Mouse (Mus musculus): ENCODE data around the gene Cers2. TPM values are rescaled to one million over a fixed set of nuclear protein-coding genes. Genes with fewer than 3 reads are reported as not detected.

Cers2 gene
- polyA plus RNA-seq, 1 experiment from 2014 or later = 109 TPM

DNA sequence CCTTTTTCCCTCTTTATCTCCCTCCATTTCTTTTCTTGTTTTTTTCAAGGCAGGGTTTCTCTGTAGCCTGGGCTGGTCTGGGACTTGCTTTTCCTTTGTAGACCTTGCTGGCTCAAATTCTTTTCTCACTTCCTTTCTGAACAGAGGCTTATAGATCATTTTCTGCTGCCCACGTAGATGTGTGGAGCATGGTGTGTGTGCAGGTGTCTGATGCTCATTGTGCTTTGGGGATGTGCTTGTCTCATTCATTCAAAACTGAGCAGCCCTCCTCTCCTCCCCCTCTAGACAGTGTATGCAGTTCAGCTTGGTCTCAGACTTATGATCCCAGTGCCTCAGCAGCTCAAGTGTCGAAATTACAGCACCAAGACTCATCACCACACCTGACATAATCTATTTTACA is 4.5 kb downstream of the Cers2 start:
- H3K9ac ChIP-seq (ENCODE audit: low read depth, low read length) = no peak overlapping the region
- WGBS = 37% methylated on average over 2 of the region's 2 CpGs
- TF ChIP-seq CTCF (IDR thresholded peaks at IDR 0.05; ENCODE audit: low read depth) = no peak
- no peak overlapping the region for H3K4me3 ChIP-seq (ENCODE audit: low read depth, low read length)
- peak overlapping the region; percentile 17; the same call in 1 of the 2 replicates for H3K4me2 ChIP-seq (replicated peaks; ENCODE audit: low read depth)
- no peaks in the 10 kb centered on the region for H3K9me3 ChIP-seq (ENCODE audit: control insufficient read depth)
- no peaks in the 10 kb centered on the region for H3K27me3 ChIP-seq (replicated peaks; ENCODE audit: control insufficient read depth, insufficient read depth, low read length)
- peaks cover 15% of the 10 kb centered on the region; the same call in 1 of the 2 replicates for H3K4me1 ChIP-seq (replicated peaks; ENCODE audit: control insufficient read depth, insufficient read depth, low read length)
- no peak for ATAC-seq
- peaks cover 45% of the 10 kb centered on the region for H3K36me3 ChIP-seq (ENCODE audit: control insufficient read depth, insufficient read depth)
- peak overlapping the region; percentile 62; the same call in 1 of the 2 replicates for H3K27ac ChIP-seq (ENCODE audit: low read depth, low read length)

DNA sequence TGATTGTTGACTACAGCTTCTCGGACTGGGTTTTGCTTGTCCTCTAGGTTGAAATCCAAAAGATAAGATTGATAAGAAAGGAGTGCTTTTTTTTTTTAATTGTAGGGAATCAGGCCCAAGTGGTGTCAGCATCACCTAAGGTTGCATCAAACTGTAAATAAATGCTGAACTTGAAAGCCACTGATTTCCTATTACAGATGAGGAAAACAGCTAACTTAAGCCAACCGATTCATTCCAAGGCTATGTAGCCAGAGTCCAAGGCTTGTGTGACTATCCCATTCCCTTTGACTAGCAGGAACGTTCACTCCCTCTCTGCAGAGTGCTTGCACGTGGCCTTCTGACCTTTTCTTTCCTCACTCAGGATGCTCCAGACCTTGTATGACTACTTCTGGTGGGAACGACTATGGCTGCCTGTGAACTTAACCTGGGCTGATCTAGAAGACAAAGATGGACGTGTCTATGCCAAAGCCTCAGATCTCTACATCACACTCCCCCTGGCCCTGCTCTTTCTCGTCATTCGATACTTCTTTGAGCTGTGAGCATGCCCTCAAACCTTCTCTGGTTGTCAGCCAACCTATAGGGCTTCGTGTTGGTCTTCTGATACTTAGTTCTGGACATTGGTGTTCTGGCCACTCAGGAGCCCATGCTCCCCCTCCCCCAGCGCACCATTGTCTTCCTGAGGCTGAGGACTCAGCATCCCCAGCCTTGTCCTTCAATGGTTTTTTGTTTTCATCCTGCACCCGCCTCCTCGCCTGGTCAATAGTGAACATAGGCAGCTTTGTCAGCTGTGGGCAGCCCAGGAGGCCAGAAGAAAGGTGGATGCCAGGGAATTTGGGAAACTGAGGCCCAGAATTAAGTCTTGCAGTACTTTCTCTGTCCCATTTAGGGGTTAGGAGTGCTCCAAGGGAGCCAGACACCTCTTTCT is 5.4 kb downstream of the Cers2 start:
- Histone ChIP-seq H3K27ac (ENCODE audit: low read depth, low read length) (no peak overlapping the region), H3K4me2 (replicated peaks; ENCODE audit: low read depth) (no peak overlapping the region), H3K9ac (ENCODE audit: low read depth, low read length) (no peak overlapping the region), H3K4me3 (ENCODE audit: low read depth, low read length) (no peak overlapping the region), H3K36me3 (ENCODE audit: control insufficient read depth, insufficient read depth) (peaks cover 53% of the 10 kb centered on the region), H3K9me3 (ENCODE audit: control insufficient read depth) (no peaks in the 10 kb centered on the region), H3K4me1 (replicated peaks; ENCODE audit: control insufficient read depth, insufficient read depth, low read length) (peaks cover 15% of the 10 kb centered on the region; the same call in 1 of the 2 replicates), H3K27me3 (replicated peaks; ENCODE audit: control insufficient read depth, insufficient read depth, low read length) (no peaks in the 10 kb centered on the region)
- 72% methylated on average over 12 of the region's 12 CpGs for WGBS
- TF ChIP-seq CTCF (IDR thresholded peaks at IDR 0.05; ENCODE audit: low read depth) = no peak
- no peak for ATAC-seq

DNA sequence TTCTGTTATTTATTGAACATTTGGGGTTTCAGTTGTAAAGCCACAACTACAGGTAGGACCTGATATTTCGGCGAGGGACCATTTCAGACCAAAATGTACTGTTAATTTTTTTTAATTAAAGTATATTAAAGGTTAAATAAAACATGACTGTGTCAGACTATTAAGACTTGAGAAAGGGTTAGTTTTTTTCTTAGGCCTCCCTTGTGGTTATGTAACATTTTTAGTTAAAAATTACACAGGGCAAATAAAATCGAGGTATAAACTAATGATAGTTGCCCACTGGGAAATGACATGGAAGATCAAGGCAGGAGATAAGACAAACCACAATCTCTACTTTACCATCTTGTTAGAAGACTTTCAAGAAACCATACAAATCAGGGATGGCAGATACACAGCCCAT is 8.8 kb downstream of the Cers2 start:
- Histone ChIP-seq H3K4me3 (ENCODE audit: low read depth, low read length) (no peak overlapping the region), H3K4me2 (replicated peaks; ENCODE audit: low read depth) (no peak overlapping the region), H3K27me3 (replicated peaks; ENCODE audit: control insufficient read depth, insufficient read depth, low read length) (no peaks in the 10 kb centered on the region), H3K4me1 (replicated peaks; ENCODE audit: control insufficient read depth, insufficient read depth, low read length) (0 out of 2 replicates have a peak, but pooled peaks cover 6% of the 10 kb centered on the region), H3K9me3 (ENCODE audit: control insufficient read depth) (no peaks in the 10 kb centered on the region), H3K9ac (ENCODE audit: low read depth, low read length) (no peak overlapping the region), H3K27ac (ENCODE audit: low read depth, low read length) (no peak overlapping the region), H3K36me3 (ENCODE audit: control insufficient read depth, insufficient read depth) (peaks cover 79% of the 10 kb centered on the region)
- WGBS = 75% methylated on average over 3 of the region's 3 CpGs
- no peak for ATAC-seq
- TF ChIP-seq CTCF (IDR thresholded peaks at IDR 0.05; ENCODE audit: low read depth) = no peak

DNA sequence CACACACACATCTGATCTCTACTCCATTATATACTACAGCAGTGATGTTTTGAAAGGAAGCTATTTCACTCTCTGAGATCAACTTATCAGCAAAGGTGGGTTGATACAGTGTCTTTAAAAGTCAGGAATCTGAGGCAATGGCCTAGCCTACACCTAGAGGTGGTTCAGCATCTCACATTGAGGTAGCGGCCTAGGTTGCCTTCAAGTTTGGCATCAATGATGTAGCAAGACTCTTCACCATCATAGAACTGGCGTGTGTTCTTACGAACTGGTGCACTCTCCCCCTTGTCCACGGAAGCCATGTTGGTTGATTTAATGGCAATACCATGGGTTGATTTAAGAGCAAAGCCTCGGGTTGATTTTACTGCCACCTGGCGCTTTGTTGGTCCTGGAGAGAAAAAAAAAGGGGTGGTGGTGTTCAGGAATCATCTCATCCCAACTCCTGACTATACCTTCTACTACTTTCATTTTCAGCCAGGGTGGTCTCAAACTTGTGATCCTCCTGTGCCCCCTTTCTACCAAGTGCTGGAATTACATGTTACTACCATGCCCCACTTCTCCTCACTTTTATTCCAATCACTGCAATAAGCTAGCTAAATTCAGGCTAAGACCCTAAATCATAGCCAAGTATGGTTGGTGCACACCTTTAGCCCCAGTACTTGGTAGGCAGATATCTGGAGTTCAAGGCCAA is 10.0 kb downstream of the Cers2 start:
- TF ChIP-seq CTCF (IDR thresholded peaks at IDR 0.05; ENCODE audit: low read depth) = peak; percentile 54

DNA sequence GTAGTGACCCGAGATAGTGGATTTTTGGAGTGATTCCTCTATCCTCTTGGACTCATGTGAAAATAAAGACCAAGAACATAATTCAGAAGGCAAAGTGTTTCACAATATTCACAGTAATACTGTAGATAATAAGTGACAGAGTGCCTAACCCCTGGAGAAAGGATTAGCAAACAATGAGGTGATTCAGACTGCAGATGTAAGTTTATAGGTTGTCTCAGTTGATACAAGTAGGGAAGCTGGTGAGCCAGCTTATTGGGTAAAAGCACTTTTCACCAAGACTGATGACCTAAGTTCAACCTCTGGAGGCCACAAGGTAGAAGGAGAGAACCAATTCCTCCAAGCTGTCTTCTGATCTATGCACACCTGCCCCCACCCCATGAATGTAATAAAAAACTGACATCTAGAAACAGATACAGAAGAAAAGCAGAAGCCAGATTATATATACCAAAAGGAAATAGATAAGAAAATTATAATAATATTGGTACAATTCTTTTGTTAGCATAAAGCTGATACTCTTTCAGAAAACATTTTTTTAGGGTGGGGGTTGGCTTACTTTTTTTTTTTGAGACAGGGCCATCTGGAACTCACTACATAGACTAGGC is 14.3 kb downstream of the Cers2 start:
- no peak overlapping the region for H3K4me2 ChIP-seq (replicated peaks; ENCODE audit: low read depth)
- H3K9me3 ChIP-seq (ENCODE audit: control insufficient read depth) = no peaks in the 10 kb centered on the region
- peak; percentile 92 for ATAC-seq
- no peak overlapping the region for H3K4me3 ChIP-seq (ENCODE audit: low read depth, low read length)
- peaks cover 53% of the 10 kb centered on the region for H3K36me3 ChIP-seq (ENCODE audit: control insufficient read depth, insufficient read depth)
- no peaks in the 10 kb centered on the region for H3K27me3 ChIP-seq (replicated peaks; ENCODE audit: control insufficient read depth, insufficient read depth, low read length)
- WGBS = 43% methylated on average over 1 of the region's 1 CpGs
- no peak for TF ChIP-seq CTCF (IDR thresholded peaks at IDR 0.05; ENCODE audit: low read depth)
- H3K9ac ChIP-seq (ENCODE audit: low read depth, low read length) = no peak overlapping the region
- no peaks in the 10 kb centered on the region for H3K4me1 ChIP-seq (replicated peaks; ENCODE audit: control insufficient read depth, insufficient read depth, low read length)
- no peak overlapping the region for H3K27ac ChIP-seq (ENCODE audit: low read depth, low read length)

More for the DNA sequence above, 10.0 kb downstream of the Cers2 start:
- ATAC-seq = no peak
- Histone ChIP-seq H3K4me2 (replicated peaks; ENCODE audit: low read depth) (no peak overlapping the region), H3K27ac (ENCODE audit: low read depth, low read length) (0 out of 2 replicates have a peak overlapping the region, but pooled peaks have one; percentile 28), H3K9ac (ENCODE audit: low read depth, low read length) (no peak overlapping the region), H3K9me3 (ENCODE audit: control insufficient read depth) (no peaks in the 10 kb centered on the region), H3K27me3 (replicated peaks; ENCODE audit: control insufficient read depth, insufficient read depth, low read length) (no peaks in the 10 kb centered on the region), H3K4me3 (ENCODE audit: low read depth, low read length) (no peak overlapping the region), H3K36me3 (ENCODE audit: control insufficient read depth, insufficient read depth) (peaks cover 78% of the 10 kb centered on the region), H3K4me1 (replicated peaks; ENCODE audit: control insufficient read depth, insufficient read depth, low read length) (0 out of 2 replicates have a peak, but pooled peaks cover 2% of the 10 kb centered on the region)
- 93% methylated on average over 6 of the region's 6 CpGs for WGBS

DNA sequence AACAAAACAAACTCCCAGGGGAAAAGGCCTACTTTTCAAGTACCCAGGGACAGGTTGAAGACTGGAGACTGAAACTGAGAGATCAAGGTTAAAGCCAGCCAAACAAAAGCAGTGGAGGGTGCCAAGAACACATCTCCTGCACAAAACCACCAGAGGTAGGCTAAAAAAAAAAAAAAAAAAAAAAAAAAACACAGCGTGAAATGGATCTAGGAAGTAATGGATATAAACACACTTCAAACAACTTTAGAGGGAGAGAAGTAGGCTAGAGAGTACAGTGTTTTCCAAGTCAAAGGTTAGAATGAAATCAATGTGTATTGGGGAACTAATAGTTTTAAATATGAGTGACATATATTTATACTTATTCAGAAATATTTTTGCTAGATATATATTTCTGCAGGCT is 16.9 kb downstream of the Cers2 start:
- H3K4me3 ChIP-seq (ENCODE audit: low read depth, low read length) = no peak overlapping the region
- no peaks in the 10 kb centered on the region for H3K9me3 ChIP-seq (ENCODE audit: control insufficient read depth)
- no peak for TF ChIP-seq CTCF (IDR thresholded peaks at IDR 0.05; ENCODE audit: low read depth)
- no peaks in the 10 kb centered on the region for H3K27me3 ChIP-seq (replicated peaks; ENCODE audit: control insufficient read depth, insufficient read depth, low read length)
- H3K4me2 ChIP-seq (replicated peaks; ENCODE audit: low read depth) = no peak overlapping the region
- H3K4me1 ChIP-seq (replicated peaks; ENCODE audit: control insufficient read depth, insufficient read depth, low read length) = no peaks in the 10 kb centered on the region
- H3K9ac ChIP-seq (ENCODE audit: low read depth, low read length) = no peak overlapping the region
- H3K36me3 ChIP-seq (ENCODE audit: control insufficient read depth, insufficient read depth) = peaks cover 42% of the 10 kb centered on the region
- ATAC-seq = no peak
- H3K27ac ChIP-seq (ENCODE audit: low read depth, low read length) = no peak overlapping the region
- 64% methylated on average over 1 of the region's 1 CpGs for WGBS

Measured in intestine, postnatal 0 days (tissue).